Mouse (Mus musculus) heart, embryonic 11.5 days (tissue): ENCODE measurements around the gene Lancl2. TPM values are rescaled to one million over a fixed set of nuclear protein-coding genes. Genes with fewer than 3 reads are reported as not detected.
A peak's percentile ranks its signal among the peaks of the same experiment; 100 is the strongest.

Experiments used
- ATAC-seq: fragments of 200-750 bp; cut with Nextera tagmentation; replicated peaks from 2 replicates; pipeline ENCODE4 v1.8.0; 2017; ENCODE audit warnings: moderate library complexity; ENCODE audit not compliant: insufficient number of reproducible peaks, low FRiP score, low TSS enrichment
- H3K27ac ChIP-seq: fragments of 300-500 bp; sonication (generic); 2 replicates; pipeline ENCODE4 v1.5.1; 2014; ENCODE audit warnings: mild to moderate bottlenecking, low read depth, low read length
- H3K27me3 ChIP-seq: fragments of 300-500 bp; sonication (generic); 2 replicates; pipeline ENCODE4 v1.6.1; 2014; ENCODE audit warnings: mild to moderate bottlenecking, low read length, mixed read lengths; ENCODE audit not compliant: control insufficient read depth, insufficient read depth
- H3K36me3 ChIP-seq: fragments of 300-500 bp; sonication (generic); 2 replicates; pipeline ENCODE4 v1.6.1; 2014; ENCODE audit warnings: mild to moderate bottlenecking, low read length, moderate library complexity, mixed read lengths; ENCODE audit not compliant: control insufficient read depth, insufficient read depth
- H3K4me1 ChIP-seq: fragments of 300-500 bp; sonication (generic); 2 replicates; pipeline ENCODE4 v1.6.1; 2014; ENCODE audit warnings: low read length; ENCODE audit not compliant: control insufficient read depth, insufficient read depth
- H3K4me2 ChIP-seq: fragments of 300-500 bp; sonication (generic); 2 replicates; pipeline ENCODE4 v1.6.1; 2014; ENCODE audit warnings: mild to moderate bottlenecking, moderate library complexity
- H3K4me3 ChIP-seq: fragments of 300-500 bp; sonication (generic); 2 replicates; pipeline ENCODE4 v1.5.1; 2014; ENCODE audit warnings: low read depth, low read length
- H3K9ac ChIP-seq: fragments of 300-500 bp; sonication (generic); 2 replicates; pipeline ENCODE4 v1.6.1; 2014; ENCODE audit warnings: mild to moderate bottlenecking, low read depth, low read length, moderate library complexity
- H3K9me3 ChIP-seq: fragments of 300-500 bp; sonication (generic); replicated peaks from 2 replicates; pipeline ENCODE4 v1.6.1; 2016; ENCODE audit warnings: low read length; ENCODE audit not compliant: control insufficient read depth
- WGBS: fragments of 180-500 bp; shearing (Covaris S2); extraction: QIAGEN DNeasy Blood & Tissue Kit; methylation state at CpG from one replicate; pipeline ENCODE4 v1.1.7; 2014; ENCODE audit not compliant: insufficient replicate concordance; 5-methylcytosine and 5-hydroxymethylcytosine counted together
- polyA plus RNA-seq: library from polyadenylated mRNA; unstranded; fragments of >200 nt; fragmentation: Nextera tagmentation; extraction: Ambion mirVana; gene quantifications from 2 replicates; pipeline ENCODE4 v1.2.1, GENCODE M21; 2014

The Lancl2 gene
- polyA plus RNA-seq, 1 experiment from 2014 or later, result 21.2 TPM

DNA sequence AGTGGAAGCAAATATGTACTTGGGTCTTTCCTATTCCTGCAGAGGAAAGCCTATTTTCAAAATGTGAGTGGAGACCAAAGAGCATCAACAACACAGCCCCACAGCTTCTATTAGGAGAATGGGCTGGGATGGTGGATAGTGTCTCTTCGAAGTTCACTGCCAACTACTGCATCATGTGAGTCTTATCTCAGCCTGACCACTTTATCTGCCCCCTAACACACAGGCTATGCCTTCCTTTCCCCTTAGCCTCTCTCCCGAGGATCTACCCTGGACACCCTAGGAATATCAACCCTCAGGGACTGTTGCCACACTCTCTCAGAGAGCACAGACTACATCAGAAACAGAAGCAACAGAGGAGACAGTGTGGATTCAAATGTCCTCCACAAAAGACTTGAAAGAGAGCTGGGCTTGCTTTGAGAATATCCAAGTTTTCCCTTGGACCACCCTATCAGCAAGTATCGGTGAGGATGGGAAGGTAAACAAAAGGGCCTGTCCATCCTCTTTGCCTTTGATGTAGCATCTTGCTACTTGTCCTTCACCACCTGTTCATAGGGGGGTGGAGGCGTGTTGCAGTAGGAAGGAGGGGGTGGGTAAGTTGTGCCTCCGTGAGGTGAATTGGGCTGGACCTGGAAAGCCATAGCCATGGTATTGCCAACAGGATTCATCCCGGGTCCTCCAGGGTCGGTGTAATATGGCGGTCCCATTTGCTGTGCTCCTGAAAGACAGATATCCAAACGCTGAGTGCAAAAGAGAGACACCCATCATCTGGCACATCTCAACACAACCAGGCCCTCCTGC is 51.8 kb downstream of the Lancl2 start:
- Histone ChIP-seq H3K27ac (no peak overlapping the region), H3K9me3 (no peaks in the 10 kb centered on the region), H3K4me2 (no peak overlapping the region), H3K4me1 (no peaks in the 10 kb centered on the region), H3K9ac (no peak overlapping the region), H3K27me3 (no peaks in the 10 kb centered on the region), H3K4me3 (no peak overlapping the region), H3K36me3 (no peaks in the 10 kb centered on the region)
- 85% methylated on average over 9 of the region's 9 CpGs for WGBS
- peak; percentile 77 for ATAC-seq

- H3K4me3 ChIP-seq, result no peak overlapping the region
- ATAC-seq, result no peak
- no peak overlapping the region for H3K4me2 ChIP-seq
- H3K27ac ChIP-seq, result no peak overlapping the region
- H3K9ac ChIP-seq, result no peak overlapping the region
- no peaks in the 10 kb centered on the region for H3K9me3 ChIP-seq
- peaks cover 7% of the 10 kb centered on the region; the same call in 1 of the 2 replicates for H3K4me1 ChIP-seq
- H3K27me3 ChIP-seq, result no peaks in the 10 kb centered on the region
- peaks cover 5% of the 10 kb centered on the region; the same call in 1 of the 2 replicates for H3K36me3 ChIP-seq
These were observed 60.7 kb downstream of the Lancl2 start for GRCm38 (mm10) chr6:57763054-57763453.

DNA sequence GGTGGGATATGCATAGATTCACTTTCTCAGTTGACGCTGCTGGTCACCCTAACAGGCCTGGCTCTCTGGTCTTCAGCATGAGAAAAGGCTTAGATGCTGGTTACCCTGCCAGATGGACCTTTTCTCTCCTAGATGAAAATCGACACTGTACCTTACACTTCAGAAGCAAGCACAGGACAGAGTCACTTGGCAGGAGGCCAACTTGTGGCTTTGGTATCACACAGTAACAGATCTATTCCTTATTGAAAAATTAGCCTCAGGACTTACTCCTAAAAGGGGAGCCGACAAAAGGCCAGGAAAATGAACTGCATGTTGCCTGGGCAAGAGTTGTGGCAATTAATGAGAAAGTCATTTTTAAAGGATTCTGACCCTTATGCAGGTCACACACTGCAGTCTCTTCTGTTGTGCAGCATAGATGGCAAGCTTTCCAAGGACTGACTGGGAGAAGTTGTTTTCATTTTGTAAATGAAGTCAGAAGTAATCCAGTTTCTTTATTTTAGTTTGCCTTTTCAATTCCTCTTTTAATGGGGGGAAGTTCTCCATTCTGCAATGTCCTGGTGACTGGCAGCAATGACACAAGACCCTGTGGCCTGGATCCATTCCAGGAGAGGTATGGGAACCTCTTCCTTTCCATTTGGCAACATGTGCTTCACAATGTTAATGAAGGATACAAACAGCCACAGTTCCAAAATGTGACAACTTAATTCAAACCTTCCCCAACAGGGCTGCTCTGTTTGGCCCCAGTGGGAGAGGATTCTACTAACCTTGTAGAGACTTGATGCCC is 62.9 kb downstream of the Lancl2 start:
- Histone ChIP-seq H3K36me3 (peaks cover 4% of the 10 kb centered on the region; the same call in 1 of the 2 replicates), H3K4me3 (no peak overlapping the region), H3K4me1 (peaks cover 7% of the 10 kb centered on the region; the same call in 1 of the 2 replicates), H3K4me2 (no peak overlapping the region), H3K9ac (no peak overlapping the region), H3K27me3 (no peaks in the 10 kb centered on the region), H3K9me3 (no peaks in the 10 kb centered on the region), H3K27ac (no peak overlapping the region)
- no peak for ATAC-seq
- 58% methylated on average over 3 of the region's 3 CpGs for WGBS

DNA sequence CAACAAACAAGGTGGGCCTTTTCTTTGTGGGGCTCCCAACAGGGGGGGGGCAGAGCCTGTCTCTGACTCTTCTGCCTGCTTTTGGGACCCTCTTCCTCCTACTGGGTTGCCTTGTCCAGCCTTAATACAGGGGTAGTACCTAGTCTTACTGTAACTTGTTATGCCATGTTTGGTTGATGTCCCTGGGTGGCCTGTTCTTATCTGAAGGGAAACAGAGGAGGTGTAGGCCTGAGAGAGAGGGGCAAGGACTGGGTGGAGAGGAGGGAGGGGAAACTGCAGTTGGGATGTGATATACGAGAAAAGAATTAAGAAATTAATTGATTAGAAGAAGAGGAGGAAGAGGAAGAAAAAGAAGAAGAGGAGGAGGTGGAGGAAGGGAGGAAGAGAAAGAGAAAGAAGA is 63.9 kb downstream of the Lancl2 start:
- Histone ChIP-seq H3K36me3 (no peaks in the 10 kb centered on the region), H3K27ac (peak overlapping the region; percentile 24; the same call in 1 of the 2 replicates), H3K9me3 (no peaks in the 10 kb centered on the region), H3K4me3 (no peak overlapping the region), H3K4me1 (peaks cover 7% of the 10 kb centered on the region; the same call in 1 of the 2 replicates), H3K4me2 (no peak overlapping the region), H3K9ac (no peak overlapping the region), H3K27me3 (no peaks in the 10 kb centered on the region)
- WGBS, result 34% methylated on average over 1 of the region's 1 CpGs
- ATAC-seq, result peak; percentile 85

GRCm38 (mm10) chr6:57767112-57767868 is 65.0 kb downstream of the Lancl2 start:
- H3K27ac ChIP-seq, result peak overlapping the region; percentile 58; the same call in 1 of the 2 replicates
- H3K27me3 ChIP-seq, result no peaks in the 10 kb centered on the region
- ATAC-seq, result peak; percentile 69; the same call in 1 of the 2 replicates
- H3K36me3 ChIP-seq, result no peaks in the 10 kb centered on the region
- 40% methylated on average over 8 of the region's 8 CpGs for WGBS
- peaks cover 7% of the 10 kb centered on the region; the same call in 1 of the 2 replicates for H3K4me1 ChIP-seq
- H3K9ac ChIP-seq, result no peak overlapping the region
- H3K9me3 ChIP-seq, result no peaks in the 10 kb centered on the region
- no peak overlapping the region for H3K4me3 ChIP-seq
- no peak overlapping the region for H3K4me2 ChIP-seq

DNA sequence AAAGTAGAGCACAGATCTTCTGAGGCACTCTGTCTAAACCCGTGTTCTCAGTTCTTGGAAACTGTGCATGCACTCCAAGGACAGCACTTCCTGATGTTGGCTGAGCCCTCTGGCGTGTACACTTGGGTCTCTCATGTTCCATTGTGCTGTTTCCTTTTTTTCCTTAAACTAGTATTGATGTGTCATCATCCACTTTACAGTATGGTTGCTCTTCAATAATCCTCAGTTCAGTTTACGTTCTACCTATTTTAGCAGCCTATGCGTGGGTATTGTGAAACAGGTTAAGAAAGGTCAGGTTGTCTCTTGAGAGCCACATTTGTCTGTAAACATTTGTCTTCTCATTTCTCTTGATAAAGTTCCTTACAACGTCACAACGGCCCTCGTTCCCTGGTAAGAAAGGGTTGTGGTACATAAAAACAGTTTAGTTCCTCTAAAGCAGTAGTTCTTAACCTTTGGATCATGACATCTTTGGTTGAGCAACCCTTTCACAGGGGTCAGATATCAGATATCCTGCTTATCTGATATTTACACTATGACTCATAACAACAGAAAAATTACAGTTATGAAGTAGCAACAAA is 66.7 kb downstream of the Lancl2 start:
- H3K9me3 ChIP-seq, result no peaks in the 10 kb centered on the region
- peaks cover 7% of the 10 kb centered on the region; the same call in 1 of the 2 replicates for H3K4me1 ChIP-seq
- no peak overlapping the region for H3K9ac ChIP-seq
- H3K36me3 ChIP-seq, result peaks cover 6% of the 10 kb centered on the region
- H3K27me3 ChIP-seq, result no peaks in the 10 kb centered on the region
- no peak overlapping the region for H3K4me3 ChIP-seq
- H3K27ac ChIP-seq, result no peak overlapping the region
- H3K4me2 ChIP-seq, result no peak overlapping the region
- WGBS, result 83% methylated on average over 7 of the region's 7 CpGs
- no peak for ATAC-seq

DNA sequence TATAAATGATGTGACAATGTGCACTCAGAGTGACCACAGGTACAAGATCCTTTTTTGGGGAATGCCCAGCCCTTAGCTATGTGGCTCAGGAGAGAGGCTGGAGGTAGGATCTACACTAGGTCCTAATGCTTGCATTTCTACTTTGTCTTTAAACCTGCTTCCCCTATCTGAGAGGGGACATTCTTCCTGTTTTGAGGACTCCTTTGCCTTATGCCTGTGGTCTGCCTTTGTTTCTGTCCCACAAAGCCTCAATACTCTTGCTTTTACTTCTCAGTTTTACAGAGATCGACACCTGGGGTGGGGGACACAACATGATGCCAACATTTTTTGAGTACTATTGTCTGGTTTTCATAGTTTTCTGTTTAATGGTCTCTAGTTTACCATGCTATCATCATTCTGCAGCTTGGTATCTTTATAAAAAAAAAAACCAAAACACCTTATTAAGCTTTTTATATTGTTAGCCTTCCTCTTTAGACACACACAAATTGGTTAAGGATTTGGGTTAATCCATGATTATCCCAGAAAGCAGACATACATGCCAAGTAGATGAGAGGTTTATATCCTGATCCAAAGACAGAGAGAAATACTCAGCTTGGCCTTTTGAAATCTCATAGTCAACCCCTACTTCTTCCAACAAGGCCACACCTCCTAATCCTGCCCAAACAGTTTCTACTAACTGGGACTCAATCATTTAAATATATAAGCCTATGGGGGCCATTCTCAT is 68.3 kb downstream of the Lancl2 start:
- Histone ChIP-seq H3K9me3 (no peaks in the 10 kb centered on the region), H3K4me3 (no peak overlapping the region), H3K27me3 (no peaks in the 10 kb centered on the region), H3K4me2 (no peak overlapping the region), H3K36me3 (peaks cover 10% of the 10 kb centered on the region), H3K27ac (no peak overlapping the region), H3K9ac (no peak overlapping the region), H3K4me1 (peaks cover 5% of the 10 kb centered on the region; the same call in 1 of the 2 replicates)
- ATAC-seq, result no peak
- WGBS, result 78% methylated on average over 1 of the region's 1 CpGs
